Mouse (Mus musculus) thymus, postnatal 36 days (tissue): Measurements from ENCODE around the gene Btbd2.
A peak's percentile ranks its signal among the peaks of the same experiment; 100 is the strongest.

Experiments
- DNase-seq, 2 experiments: peaks; one replicate each; pipeline ENCODE4 v3.0.0; 2022; ENCODE audit warnings: mixed read lengths in 2 of 2

The Btbd2 gene

DNA sequence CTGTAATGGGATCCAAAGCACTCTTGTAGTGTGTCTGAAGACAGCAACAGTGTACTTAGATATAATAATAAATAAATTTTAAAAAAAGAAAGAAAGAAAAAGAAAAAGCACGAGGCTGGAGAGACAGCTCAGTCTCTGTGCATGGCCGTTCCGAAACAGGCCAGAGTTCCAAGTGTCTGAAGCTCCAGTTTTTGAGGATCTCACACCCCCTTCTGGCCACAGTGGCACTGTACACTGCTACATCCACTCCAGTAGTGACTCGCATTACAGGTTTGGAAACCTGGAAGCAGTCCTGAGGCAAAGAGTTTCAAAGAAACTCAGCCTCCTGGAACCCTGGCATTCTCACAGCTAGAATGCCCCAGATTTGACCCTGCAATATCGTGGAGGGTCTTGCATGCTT, 31.0 kb upstream of the Btbd2 start:
- peak; percentile 67 to 72 for DNase-seq

- DNase-seq = no peak
Measured at GRCm38 (mm10) chr10:80686617-80687016, 29.7 kb upstream of the Btbd2 start.

GRCm38 (mm10) chr10:80684984-80685383, 28.1 kb upstream of the Btbd2 start:
- DNase-seq = no peak

GRCm38 (mm10) chr10:80684214-80684613, 27.3 kb upstream of the Btbd2 start:
- DNase-seq = peak; percentile 84

GRCm38 (mm10) chr10:80683647-80684046, 26.8 kb upstream of the Btbd2 start:
- DNase-seq = no peak

DNA sequence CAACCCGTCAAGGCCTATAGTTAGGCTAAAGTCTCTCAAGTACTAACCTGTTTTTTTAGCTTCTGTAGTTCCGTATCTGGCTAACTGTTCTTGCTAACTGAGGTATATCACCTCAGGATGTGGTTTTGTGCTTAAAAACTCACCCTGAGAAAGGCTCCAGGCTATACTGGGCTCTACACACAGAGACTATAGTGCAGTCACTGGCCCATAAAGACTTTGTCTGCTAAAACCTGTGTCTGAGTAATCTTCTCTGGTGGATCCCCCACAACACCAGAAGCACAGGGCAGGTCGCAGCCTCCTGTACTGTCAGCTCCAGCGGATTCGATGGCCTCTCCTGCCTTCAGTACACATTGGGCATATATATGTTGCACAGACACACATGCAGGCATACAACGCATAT, 25.1 kb upstream of the Btbd2 start:
- DNase-seq = peak; percentile 37 to 43

GRCm38 (mm10) chr10:80680260-80680696, 23.4 kb upstream of the Btbd2 start:
- no peak for DNase-seq

GRCm38 (mm10) chr10:80679556-80680259, 22.8 kb upstream of the Btbd2 start:
- DNase-seq = peak in 1 of 2 experiments; percentile 45

GRCm38 (mm10) chr10:80678601-80679377, 21.9 kb upstream of the Btbd2 start:
- peak in 1 of 2 experiments; percentile 46 for DNase-seq

- DNase-seq = peak; percentile 89 to 94
Measured at GRCm38 (mm10) chr10:80677942-80678436, 21.1 kb upstream of the Btbd2 start, which contains the start of gene Mknk2. Gene Mknk2, minus strand, starts transcription at chr10:80678112.

DNA sequence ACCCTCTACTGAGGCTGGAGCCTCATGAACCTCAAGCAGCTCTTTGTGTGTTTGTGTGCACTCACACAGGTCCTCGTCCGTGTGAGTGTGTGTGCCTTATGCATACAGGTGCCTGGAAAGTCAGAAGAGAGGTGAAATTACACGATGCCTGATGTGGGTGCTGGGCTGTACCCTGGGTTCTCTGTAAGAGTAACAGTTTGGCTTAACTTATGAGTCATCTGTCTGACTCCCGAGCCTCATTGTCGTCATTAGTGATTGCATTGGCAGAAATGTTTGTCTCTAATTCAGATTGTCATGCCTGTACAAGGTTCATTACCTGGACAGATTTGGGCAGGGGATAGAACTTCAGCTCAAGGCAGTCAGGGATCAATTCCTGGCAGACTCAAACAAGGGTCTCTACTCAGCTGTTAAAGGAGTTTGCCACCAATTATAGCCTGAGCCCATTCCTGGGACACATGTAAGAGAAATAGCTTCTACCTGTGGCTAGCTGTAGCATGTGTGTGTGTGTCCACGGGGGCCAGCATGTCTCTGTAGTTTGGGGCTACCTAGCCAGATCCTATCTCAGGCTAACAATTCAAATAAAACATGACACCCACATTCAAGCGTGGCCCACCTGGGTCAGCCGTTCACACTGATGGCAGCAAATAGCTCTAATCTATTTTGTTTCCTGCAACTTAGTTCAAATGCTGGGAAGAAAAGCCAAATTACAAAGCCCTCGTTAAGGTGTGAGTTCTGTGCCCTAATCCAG, 20.4 kb upstream of the Btbd2 start:
- DNase-seq = peak in 1 of 2 experiments; percentile 29

DNA sequence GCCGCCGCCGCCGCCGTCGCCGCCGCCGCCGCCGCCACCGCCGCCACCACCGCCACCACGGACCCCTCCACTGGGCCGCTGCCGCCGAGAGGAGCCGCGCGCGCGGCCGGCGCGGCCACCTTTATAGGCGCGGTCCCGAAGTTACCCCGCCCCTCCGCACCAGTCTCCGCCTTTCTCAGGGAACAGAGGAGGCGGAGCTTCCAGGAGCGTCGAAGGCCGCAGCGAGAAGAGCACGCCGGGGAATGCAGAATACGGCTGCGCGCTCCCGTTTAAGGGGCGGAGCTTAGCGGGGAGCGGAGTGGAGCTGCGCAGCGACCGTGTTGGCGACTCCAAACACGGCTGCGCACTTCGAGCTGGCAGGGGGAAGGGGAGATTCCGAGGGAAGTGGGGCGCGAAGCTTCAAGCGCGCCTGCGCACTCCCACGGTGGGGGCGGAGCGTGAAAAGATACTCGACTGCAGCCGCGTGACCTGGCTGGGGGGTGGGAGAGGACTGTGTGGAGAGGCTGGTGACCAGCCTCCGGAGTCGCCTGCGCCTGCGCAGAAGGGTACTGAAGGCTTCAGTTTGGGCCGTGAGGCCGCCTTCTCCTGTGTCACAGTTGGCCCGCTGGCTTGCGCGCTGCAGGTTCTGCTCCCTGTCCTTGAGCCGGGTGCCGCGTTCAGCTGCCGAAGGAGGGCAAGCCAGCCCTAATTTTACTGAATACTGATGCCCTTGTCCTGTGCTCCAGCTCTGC, 19.5 kb upstream of the Btbd2 start:
- peak; percentile 99 to 100 for DNase-seq

DNA sequence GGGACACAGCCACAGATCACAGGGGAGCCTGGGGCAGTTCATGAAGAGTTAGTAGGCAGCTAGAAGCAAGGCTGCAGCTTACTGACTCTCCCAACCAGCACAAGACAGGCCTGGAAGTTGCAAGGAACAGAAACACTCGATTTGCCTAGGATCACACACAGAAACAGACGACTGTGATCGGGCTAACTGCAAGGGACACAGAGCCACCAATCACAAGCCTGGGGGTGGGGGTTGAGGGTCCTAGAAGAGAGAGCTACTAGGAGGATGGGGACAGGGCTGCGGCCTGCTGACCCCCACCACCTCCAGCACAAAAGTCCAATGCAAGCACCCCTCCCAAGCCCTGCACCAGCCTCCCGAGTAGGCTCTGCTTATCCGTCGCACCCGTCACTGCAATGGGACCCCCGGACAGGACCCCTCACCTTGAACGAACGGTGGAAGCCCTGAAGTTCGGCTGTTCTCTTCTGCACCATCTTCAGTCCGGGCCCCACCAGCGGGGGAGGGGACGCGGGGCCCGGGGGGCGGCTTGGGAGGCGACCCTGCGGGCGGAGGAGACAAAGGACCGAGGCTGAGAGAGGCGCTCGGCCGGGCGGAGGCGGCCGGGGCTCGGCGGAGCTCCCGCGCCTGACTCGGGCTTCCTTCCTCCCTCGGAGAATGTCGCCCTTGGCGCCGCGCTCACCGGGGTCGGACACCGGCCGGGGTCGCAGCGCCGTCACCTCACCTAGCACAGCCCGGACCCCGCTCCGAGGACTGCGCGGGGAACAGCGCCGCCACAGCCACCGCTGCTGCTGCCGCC, 18.7 kb upstream of the Btbd2 start:
- DNase-seq = no peak

DNA sequence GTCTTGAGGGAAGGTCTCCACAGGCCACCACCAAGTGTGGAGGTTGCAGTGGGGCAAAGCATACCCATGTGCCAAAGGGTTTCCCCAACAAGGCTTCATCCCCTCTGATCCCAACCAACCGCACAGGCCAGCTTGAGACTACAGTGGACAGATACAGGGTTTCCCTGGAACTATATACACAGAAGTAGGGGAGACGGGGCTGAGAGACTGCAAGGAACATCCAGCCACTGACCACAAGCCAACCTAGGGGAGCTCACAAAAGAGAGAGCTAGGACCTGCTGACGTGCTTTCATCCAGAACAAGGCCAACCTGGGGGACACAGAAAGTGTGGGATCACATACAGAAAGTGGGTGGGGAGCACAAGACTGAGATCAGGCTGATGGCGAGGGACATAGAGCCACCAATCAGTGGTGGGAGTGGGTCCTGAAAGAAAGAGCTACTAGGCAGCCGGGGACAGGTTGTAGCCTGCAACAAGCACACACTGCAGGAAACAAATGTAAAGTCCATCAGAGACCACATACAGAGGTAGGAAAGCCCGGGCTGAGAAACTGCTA, 18.1 kb upstream of the Btbd2 start:
- DNase-seq = no peak

DNA sequence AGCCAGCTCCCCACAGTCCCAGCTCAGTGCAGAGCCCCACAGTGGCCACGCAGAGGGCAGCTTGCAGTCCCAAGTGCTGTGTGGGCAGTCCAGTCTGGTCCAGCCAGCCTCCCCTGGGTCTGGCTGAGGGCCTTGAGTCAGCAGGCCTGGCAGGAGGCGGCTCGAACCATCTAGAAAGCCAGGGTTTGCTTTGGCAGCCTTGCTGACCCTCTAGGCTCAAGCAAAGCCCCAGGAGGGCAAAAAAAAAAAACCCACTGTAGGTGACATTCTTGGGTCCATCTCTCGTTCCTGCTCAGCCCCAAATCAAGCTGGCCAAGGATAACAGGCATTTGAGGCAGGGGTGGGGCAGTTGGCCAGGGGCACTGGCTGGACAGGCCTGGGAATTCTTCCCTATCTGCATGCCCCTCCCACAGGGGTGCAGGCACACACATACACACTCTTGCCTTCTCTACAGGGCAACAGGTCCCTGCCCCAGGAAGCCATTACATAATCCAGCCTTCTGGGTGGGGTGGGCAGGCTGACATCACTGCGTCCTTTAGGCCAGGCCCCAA, 17.4 kb upstream of the Btbd2 start:
- DNase-seq = peak in 1 of 2 experiments; percentile 34

GRCm38 (mm10) chr10:80673690-80674089, 16.8 kb upstream of the Btbd2 start:
- no peak for DNase-seq

DNA sequence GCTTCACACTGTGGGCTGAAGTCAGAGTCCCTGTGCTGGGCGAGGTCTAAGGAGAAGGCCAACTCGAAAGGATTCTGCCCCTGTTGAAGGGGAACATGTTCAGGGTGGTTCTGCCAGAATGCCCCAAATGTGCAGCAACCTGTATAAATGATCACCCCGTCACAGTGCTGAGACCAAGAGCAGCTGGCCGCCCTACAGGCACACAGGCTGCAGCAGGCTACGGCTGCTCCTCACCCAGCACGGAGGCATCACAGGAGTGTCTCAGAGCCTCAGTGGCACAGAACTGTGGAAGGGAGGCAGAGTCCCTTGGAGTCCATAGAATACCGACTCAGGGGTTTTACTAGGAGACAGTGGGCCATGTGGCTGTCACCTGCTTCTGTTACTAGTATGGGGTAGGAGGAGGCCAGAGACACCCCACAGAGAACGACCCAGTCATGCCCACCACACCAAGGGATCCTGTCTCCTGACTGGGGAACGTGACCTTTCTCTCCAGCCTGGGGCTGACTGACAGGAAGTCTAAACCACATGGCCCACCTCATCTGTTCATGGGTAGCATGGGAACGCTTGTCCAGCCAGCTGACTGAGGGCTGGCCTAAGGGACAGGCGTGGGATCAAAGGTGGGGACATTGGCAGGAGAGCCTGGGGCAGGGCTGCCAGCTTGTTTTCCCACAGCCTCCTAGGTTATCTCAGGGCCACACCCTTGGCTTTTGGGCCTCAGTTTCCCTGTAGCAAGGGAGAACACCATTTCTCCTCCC, 15.2 kb upstream of the Btbd2 start:
- peak in 1 of 2 experiments; percentile 28 for DNase-seq

GRCm38 (mm10) chr10:80671251-80671650, 14.4 kb upstream of the Btbd2 start:
- no peak for DNase-seq

DNA sequence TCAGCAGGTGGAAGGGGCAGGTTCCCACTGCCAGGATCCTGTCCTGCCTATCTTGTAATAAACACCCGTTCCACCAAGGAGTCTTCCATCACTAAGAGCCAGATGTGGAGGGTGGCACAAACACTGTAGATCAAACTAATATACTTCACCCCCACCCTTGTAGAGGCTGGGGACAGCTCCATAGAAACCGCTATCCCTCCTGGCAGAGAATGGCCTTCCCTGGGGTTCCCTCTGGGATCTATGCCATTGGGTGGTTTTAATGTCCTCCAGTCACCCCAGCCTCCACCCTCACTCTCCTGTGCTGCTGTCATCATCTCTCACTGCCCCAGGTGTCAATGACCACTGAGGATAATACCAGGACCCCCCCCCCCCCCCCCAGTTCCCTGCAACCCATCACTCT, 13.7 kb upstream of the Btbd2 start:
- DNase-seq = no peak
